Mouse (Mus musculus) left cerebral cortex, postnatal 10 days (tissue): ENCODE results near the gene Fahd1. TPM values are rescaled to one million over a fixed set of nuclear protein-coding genes. Genes with fewer than 3 reads are reported as not detected.

Experiments
- DNase-seq, 2 experiments: peaks; one replicate each; pipeline ENCODE4 v3.0.0; 2021 to 2022; ENCODE audit warnings: low spot score in 2 of 2, mixed read lengths in 1 of 2; ENCODE audit errors: extremely low spot score in 1 of 2
- intact Hi-C: fragments of 180-260 bp; cut with DNase I; formaldehyde crosslinking; loops from one replicate; pipeline ENCODE4 v1.15.1; 2025
- total RNA-seq, 2 experiments: library from RNA; stranded (reverse); gene quantifications; 2 replicates each; pipeline ENCODE4 v1.2.3; 2021

Gene Fahd1
- total RNA-seq = 10 to 100 TPM; 14.8 to 16.5 TPM

DNA sequence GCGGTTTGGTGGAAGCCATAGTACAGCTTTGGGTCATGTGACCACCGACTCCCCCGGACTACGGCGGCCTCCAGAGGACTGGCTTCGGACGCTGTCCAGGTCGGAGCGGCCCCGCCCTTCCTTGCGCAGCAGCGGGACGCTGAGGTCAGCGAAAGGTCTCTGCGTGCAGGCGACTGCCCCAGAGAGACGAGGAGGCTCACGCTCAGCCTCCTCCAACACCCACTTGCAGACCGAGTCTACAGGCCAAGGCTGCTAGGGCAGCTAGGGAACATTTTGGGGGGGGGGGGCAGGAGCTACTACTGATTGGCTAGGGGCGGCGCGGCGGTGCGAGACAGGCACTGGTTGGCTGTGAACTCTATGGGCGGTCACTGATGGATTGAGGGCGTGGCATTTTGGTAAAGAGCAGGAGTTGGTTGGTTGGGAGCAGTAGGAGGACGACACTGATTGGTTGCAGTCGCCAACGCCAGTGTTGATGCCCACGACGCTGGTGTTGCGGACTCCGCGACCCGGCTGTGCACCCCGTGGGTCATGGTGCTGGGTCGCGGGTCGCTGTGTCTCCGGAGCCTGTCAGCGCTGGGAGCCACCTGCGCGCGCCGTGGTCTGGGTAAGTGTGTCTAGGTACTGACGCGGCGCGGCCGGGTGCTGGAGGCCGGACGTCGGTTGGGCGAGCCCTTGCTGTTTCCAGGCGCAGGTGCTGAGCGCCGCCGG lies at the start of gene Fahd1:
Gene Fahd1 (minus strand): TSS at position 300 of the 708 bp plus-strand sequence.
- intact Hi-C loops = no loop called here
- peak; percentile 98 for DNase-seq

GRCm38 (mm10) chr17:24899153-24899552 lies 49.0 kb upstream of the Fahd1 start:
- no peak for DNase-seq
- intact Hi-C loops = no loop called here

- intact Hi-C loops = no loop called here
Observed at GRCm38 (mm10) chr17:24898041-24898854, 48.1 kb upstream of the Fahd1 start.

GRCm38 (mm10) chr17:24897600-24897999 lies 47.4 kb upstream of the Fahd1 start:
- no peak for DNase-seq
- intact Hi-C loops = no loop called here

More at GRCm38 (mm10) chr17:24898041-24898854, 48.1 kb upstream of the Fahd1 start:
- DNase-seq = no peak

- intact Hi-C loops = no loop called here
- peak in 1 of 2 experiments; percentile 45 for DNase-seq
Observed at GRCm38 (mm10) chr17:24896993-24897269, 46.8 kb upstream of the Fahd1 start.

- peak; percentile 60 to 85 for DNase-seq
- intact Hi-C loops = no loop called here
Observed at GRCm38 (mm10) chr17:24896241-24896992, 46.3 kb upstream of the Fahd1 start, which contains the start of gene Nme3. Nme3 (plus strand) TSS chr17:24896500.

DNA sequence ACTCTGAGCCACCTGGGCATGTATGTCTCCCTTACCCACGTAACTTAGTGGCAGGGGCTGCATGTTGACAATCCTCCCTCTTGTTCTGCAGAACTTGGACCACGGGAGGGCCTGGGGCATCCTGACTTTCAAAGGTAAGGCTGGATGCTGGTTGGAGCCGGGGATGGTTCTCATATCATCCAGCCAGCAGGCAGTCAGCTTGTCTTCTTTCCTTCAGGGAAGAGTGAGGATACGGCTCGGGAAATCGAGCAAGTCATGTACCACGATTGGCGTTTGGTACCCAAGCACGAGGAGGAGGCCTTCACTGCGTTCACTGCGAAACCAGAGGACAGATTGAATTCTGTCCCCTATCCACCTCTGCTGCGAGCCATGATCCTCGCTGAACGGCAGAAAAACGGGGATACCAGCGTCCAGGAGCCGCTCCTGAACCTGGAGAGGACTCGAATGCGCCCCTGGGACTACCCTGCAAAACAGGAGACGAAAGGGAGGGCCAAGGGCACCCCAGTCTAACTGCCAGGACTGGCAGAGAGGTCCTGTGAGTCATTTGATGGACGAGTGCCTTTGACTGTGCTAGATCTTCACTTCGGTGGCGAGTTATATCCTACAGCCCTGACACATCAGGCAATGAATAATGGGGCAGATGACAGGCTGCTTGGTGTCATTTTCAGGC lies 45.5 kb upstream of the Fahd1 start:
- no peak for DNase-seq
- intact Hi-C loops = no loop called here

DNA sequence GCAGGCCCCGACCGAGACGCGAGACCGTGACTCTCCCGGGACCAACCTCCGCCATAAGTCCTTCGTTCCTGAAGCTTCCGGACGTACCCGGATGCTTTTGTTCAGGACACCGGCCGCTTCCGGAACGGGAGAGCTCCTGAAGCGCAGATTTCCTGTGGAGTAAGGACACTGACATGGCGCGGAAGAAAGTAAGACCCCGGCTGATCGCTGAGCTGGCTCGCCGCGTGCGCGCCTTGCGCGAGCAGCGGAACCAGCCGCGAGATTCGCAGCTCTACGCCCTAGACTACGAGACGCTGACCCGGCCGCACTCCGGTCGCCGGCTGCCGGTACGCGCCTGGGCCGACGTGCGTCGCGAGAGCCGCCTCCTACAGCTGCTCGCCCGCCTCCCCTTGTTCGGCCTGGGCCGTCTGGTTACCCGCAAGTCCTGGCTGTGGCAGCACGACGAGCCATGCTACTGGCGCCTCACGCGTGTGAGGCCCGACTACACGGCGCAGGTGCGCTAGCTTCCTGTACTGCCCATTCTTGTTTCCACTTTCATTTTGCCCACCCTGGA lies 44.9 kb upstream of the Fahd1 start, which contains the start of the genes Eme2 and Mrps34:
Gene Eme2 (minus strand): TSS at position 93 of the 553 bp plus-strand sequence.
Gene Mrps34 (plus strand): TSS at position 122 of the 553 bp plus-strand sequence.
- intact Hi-C loops = no loop called here
- peak; percentile 80 to 88 for DNase-seq

DNA sequence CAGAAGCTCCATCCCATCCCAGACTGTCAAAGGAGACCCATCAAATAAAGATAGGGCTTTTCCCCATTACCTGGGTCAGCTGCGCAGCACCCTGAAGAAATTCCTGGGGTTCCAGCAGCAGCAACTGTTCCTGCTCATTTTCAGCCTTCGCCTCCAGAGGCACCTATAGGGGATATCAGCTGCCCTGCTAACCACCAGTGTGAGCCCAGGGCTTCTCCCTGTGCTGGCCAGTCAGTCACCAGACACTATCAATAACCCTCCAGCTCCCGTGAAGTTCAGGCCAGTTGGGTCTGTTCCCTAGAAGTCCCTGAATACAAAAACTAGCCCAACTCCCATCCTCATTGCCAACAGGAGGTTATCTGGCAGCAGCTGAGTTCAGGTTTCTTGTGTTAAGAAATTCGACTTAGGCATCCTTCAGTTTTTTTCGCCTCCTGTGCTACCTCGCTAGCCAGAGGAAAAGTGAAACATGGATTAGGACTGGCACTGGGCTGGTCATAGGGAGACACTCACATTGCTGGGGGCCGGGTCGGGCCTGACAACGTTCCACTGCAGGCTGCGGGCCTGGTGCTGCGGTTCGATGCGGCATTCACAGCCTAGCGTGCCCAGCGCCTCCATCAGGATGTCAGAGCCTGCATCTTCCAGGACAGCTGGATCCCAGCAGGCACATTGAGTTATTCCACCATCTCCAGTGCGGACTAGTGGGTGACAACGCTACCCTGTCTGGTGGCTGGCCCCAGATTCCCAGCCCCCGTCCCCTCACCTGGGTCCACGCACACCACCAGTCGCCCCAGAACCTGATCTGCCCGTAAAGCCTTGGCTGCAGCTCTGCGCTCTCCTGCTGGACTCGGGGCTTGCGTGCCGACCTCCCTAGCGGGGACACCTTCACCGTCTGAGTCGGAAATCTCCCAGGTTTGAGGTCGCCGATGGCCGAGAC lies 44.2 kb upstream of the Fahd1 start:
- intact Hi-C loops = no loop called here
- DNase-seq = peak in 1 of 2 experiments; percentile 54

GRCm38 (mm10) chr17:24893276-24893675 lies 43.1 kb upstream of the Fahd1 start:
- DNase-seq = no peak

DNA sequence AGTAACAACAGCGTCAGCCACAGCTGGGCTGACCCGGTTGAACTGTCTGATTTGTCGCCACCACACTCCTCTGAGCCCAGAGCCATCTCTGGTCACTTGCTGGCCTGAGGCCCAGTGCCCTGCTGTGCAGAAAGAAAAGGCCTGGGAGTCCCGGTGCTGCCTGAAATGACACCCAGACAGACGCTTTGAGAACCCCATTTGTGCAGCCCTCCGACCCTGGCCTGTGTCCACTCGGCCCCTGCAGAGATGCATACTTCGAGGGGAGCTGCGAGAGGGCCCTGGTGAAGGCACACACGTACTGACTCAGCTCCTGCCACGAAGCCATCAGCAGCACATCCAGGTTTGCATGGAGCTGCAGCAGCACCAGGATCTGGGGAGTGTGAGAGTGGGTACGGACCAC lies 42.6 kb upstream of the Fahd1 start:
- DNase-seq = peak in 1 of 2 experiments; percentile 36
- intact Hi-C loops = no loop called here

More at GRCm38 (mm10) chr17:24893276-24893675, 43.1 kb upstream of the Fahd1 start:
- intact Hi-C loops = no loop called here

- DNase-seq = peak in 1 of 2 experiments; percentile 33
- intact Hi-C loops = no loop called here
Observed at GRCm38 (mm10) chr17:24891321-24891720, 41.2 kb upstream of the Fahd1 start.

DNA sequence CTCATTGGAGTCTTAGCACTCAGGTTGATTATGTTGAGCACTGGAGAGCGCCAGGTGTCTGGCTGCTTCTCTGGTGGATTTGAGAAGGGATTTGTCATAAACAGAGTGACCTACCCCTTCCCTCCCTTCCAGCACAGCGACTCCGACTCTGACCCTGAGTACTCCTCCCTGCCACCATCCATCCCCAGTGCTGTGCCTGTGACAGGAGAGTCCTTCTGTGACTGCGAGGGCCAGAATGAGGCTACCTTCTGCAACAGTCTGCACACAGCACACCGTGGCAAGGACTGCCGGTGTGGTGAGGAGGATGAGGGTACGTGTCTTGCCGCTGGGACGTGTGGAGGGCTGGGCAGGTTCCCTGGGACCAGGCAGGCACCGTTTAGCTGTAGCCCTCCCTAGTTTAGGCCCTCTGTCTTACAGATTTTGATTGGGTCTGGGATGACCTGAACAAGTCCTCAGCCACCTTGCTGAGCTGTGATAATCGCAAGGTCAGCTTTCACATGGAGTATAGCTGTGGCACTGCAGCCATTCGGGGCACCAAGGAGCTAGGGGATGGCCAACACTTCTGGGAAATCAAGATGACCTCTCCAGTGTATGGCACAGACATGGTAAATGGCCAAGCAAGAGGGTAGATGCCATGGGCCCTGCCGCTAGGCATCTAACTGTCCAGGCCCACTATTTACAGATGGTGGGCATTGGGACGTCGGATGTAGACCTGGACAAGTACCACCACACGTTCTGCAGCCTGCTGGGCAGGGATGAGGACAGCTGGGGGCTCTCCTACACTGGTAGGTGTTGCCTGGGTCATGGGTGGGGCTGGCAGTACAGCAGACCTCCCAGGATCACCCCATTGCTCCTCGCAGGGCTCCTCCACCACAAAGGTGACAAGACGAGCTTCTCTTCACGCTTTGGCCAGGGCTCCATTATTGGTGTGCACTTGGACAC lies 40.3 kb upstream of the Fahd1 start:
- intact Hi-C loops = no loop called here
- no peak for DNase-seq

- intact Hi-C loops = no loop called here
Observed at GRCm38 (mm10) chr17:24888862-24889261, 38.7 kb upstream of the Fahd1 start.

DNA sequence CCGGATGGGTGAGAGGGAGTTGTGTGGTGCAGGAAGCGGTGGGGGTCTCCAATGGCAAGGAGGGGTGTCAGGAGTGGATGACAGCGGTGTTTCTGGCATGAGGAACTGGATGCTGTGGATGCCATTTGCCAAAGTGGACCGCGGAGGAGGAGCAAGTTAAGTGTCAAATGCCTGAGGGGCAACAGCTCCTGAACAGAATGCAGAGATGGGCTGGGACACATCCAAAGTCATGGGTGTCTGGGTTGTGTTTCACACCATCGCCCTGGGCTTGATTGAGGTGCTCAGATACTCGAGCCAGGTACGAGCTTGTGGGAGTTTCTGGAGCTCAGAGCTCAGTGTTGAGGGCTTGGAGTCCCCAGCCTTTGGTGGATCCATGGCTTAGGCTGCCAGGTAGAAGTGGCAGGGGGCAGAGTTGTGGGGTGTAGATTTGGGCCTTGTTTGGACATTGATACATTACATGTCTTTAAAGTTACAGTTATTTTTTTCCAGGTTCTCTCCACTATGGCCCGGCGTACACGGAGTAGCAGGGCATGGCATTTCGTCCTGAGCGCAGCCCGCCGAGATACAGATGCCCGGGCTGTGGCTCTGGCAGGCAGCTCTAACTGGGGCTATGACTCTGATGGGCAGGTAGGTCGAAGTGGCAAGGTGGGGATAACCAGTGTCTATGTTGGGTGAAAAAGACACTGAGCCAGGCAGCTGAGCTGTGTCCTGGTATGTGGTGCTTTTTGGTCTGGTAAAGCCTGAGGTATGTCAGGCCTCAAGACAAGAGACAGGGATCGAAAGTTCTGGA lies 37.3 kb upstream of the Fahd1 start:
- DNase-seq = peak in 1 of 2 experiments; percentile 43
- intact Hi-C loops = no loop called here

More at GRCm38 (mm10) chr17:24888862-24889261, 38.7 kb upstream of the Fahd1 start:
- no peak for DNase-seq

DNA sequence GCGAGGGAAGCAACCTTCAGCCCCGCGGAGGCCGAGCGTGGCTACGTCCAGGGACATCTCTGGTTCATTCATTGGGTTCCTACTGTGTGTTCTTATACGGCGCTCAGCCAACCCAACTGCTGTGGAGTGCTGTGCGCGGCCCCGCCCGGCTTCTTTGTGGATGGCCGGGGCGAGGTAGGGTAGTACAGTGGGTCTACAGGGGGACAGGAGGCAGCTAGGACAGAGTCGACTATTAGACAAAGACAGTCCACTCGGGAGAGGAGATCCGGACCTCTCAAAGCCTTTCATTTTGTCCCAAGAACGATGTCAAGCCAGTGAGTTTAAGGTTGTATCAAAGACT lies 36.7 kb upstream of the Fahd1 start:
- intact Hi-C loops = no loop called here
- DNase-seq = no peak
